Mouse (Mus musculus): ENCODE results near the gene Ms4a4a. TPM values are rescaled to one million over a fixed set of nuclear protein-coding genes. Genes with fewer than 3 reads are reported as not detected.
"Not testable (repeated sequence)": the region's sequence is repeated elsewhere in the genome, so short reads cannot be mapped to it uniquely, and the experiment has no call there.

Ms4a4a gene
- polyA plus RNA-seq, 2 experiments, result 0.19 to 0.32 TPM

- no peak overlapping the region for H3K27ac ChIP-seq
- H3K36me3 ChIP-seq (replicated peaks; ENCODE audit: control insufficient read depth, insufficient read depth, low read depth), result no peaks in the 10 kb centered on the region
- WGBS (ENCODE audit: insufficient replicate concordance), result 50% methylated on average over 3 of the region's 3 CpGs
- no peaks in the 10 kb centered on the region for H3K27me3 ChIP-seq (ENCODE audit: control insufficient read depth, insufficient read depth, low read length)
- H3K4me1 ChIP-seq (replicated peaks; ENCODE audit: control insufficient read depth in 2 of 2, insufficient read depth in 2 of 2, low read length in 1 of 2), result no peaks in the 10 kb centered on the region
- no peaks in the 10 kb centered on the region for H3K9me3 ChIP-seq (ENCODE audit: control insufficient read depth, low read length)
- no peak overlapping the region for H3K4me3 ChIP-seq (ENCODE audit: insufficient read depth in 1 of 2, low read depth in 2 of 2, low read length in 2 of 2)
- DNase-seq (ENCODE audit: low read depth in 3 of 3, low spot score in 3 of 3), result no peak
- ATAC-seq (ENCODE audit: insufficient read depth), result no peak
- TF ChIP-seq CTCF (IDR thresholded peaks at IDR 0.05; ENCODE audit: low read depth) (no peak), EP300 (IDR thresholded peaks at IDR 0.05; ENCODE audit: low read depth) (no peak)
- no peak overlapping the region for H3K4me2 ChIP-seq (ENCODE audit: low read depth)
- no peak overlapping the region for H3K9ac ChIP-seq (replicated peaks)
Observed at GRCm38 (mm10) chr19:11415581-11415980, 40.3 kb downstream of the Ms4a4a start.

- H3K4me3 ChIP-seq (ENCODE audit: insufficient read depth in 1 of 2, low read depth in 2 of 2, low read length in 2 of 2); H3K9ac ChIP-seq (replicated peaks); H3K27ac ChIP-seq; H3K27me3 ChIP-seq (ENCODE audit: control insufficient read depth, insufficient read depth, low read length); H3K36me3 ChIP-seq (replicated peaks; ENCODE audit: control insufficient read depth, insufficient read depth, low read depth); ATAC-seq (ENCODE audit: insufficient read depth); H3K9me3 ChIP-seq (ENCODE audit: control insufficient read depth, low read length); H3K4me1 ChIP-seq (replicated peaks; ENCODE audit: control insufficient read depth in 2 of 2, insufficient read depth in 2 of 2, low read length in 1 of 2); DNase-seq (ENCODE audit: low read depth in 3 of 3, low spot score in 3 of 3); H3K4me2 ChIP-seq (ENCODE audit: low read depth): not testable (repeated sequence)
- WGBS (ENCODE audit: insufficient replicate concordance), result 39% methylated on average over 1 of the region's 3 CpGs
Observed at GRCm38 (mm10) chr19:11418865-11419264, 43.5 kb downstream of the Ms4a4a start.

- ATAC-seq (ENCODE audit: insufficient read depth); H3K4me1 ChIP-seq (replicated peaks; ENCODE audit: control insufficient read depth in 2 of 2, insufficient read depth in 2 of 2, low read length in 1 of 2); H3K9ac ChIP-seq (replicated peaks); H3K4me3 ChIP-seq (ENCODE audit: insufficient read depth in 1 of 2, low read depth in 2 of 2, low read length in 2 of 2); H3K36me3 ChIP-seq (replicated peaks; ENCODE audit: control insufficient read depth, insufficient read depth, low read depth); H3K9me3 ChIP-seq (ENCODE audit: control insufficient read depth, low read length); DNase-seq (ENCODE audit: low read depth in 3 of 3, low spot score in 3 of 3); H3K27me3 ChIP-seq (ENCODE audit: control insufficient read depth, insufficient read depth, low read length); H3K27ac ChIP-seq; H3K4me2 ChIP-seq (ENCODE audit: low read depth): not testable (repeated sequence)
- 39% methylated on average over 1 of the region's 1 CpGs for WGBS (ENCODE audit: insufficient replicate concordance)
Observed at GRCm38 (mm10) chr19:11431209-11431608, 55.9 kb downstream of the Ms4a4a start.

- DNase-seq (ENCODE audit: low read depth in 3 of 3, low spot score in 3 of 3), result no peak
- Histone ChIP-seq H3K9ac (replicated peaks) (no peak overlapping the region), H3K9me3 (ENCODE audit: control insufficient read depth, low read length) (no peaks in the 10 kb centered on the region), H3K4me3 (ENCODE audit: insufficient read depth in 1 of 2, low read depth in 2 of 2, low read length in 2 of 2) (no peak overlapping the region), H3K4me1 (replicated peaks; ENCODE audit: control insufficient read depth in 2 of 2, insufficient read depth in 2 of 2, low read length in 1 of 2) (no peaks in the 10 kb centered on the region), H3K36me3 (replicated peaks; ENCODE audit: control insufficient read depth, insufficient read depth, low read depth) (no peaks in the 10 kb centered on the region), H3K4me2 (ENCODE audit: low read depth) (no peak overlapping the region), H3K27me3 (ENCODE audit: control insufficient read depth, insufficient read depth, low read length) (no peaks in the 10 kb centered on the region), H3K27ac (no peak overlapping the region)
- TF ChIP-seq EP300 (IDR thresholded peaks at IDR 0.05; ENCODE audit: low read depth), result no peak
- 61% methylated on average over 4 of the region's 4 CpGs for WGBS (ENCODE audit: insufficient replicate concordance)
- no peak for ATAC-seq (ENCODE audit: insufficient read depth)
Observed at GRCm38 (mm10) chr19:11435058-11435834, 59.9 kb downstream of the Ms4a4a start.

Other genes with a start within 250 kb of the Ms4a4a start
- gene 1700017D01Rik, start 244.6 kb upstream of the Ms4a4a start, polyA plus RNA-seq (2012; rRNA removed), result not detected in 2 replicates
- gene 1700017D01Rik, start 244.6 kb upstream of the Ms4a4a start, polyA plus RNA-seq (2014; fragmentation: Nextera tagmentation; extraction: Ambion mirVana), result not detected in 2 replicates
- gene 1700025F22Rik, start 210.2 kb upstream of the Ms4a4a start, polyA plus RNA-seq (2012; rRNA removed), result not detected in 2 replicates
- not detected in 2 replicates for gene 1700025F22Rik, start 210.2 kb upstream of the Ms4a4a start, polyA plus RNA-seq (2014; fragmentation: Nextera tagmentation; extraction: Ambion mirVana)
- not detected in 2 replicates for gene Ms4a13, start 178.8 kb upstream of the Ms4a4a start, polyA plus RNA-seq (2012; rRNA removed)
- not detected in 2 replicates for gene Ms4a13, start 178.8 kb upstream of the Ms4a4a start, polyA plus RNA-seq (2014; fragmentation: Nextera tagmentation; extraction: Ambion mirVana)
- gene Ms4a12, start 143.1 kb upstream of the Ms4a4a start, polyA plus RNA-seq (2012; rRNA removed), result not detected in 2 replicates
- gene Ms4a12, start 143.1 kb upstream of the Ms4a4a start, polyA plus RNA-seq (2014; fragmentation: Nextera tagmentation; extraction: Ambion mirVana), result not detected in 2 replicates
- not detected in 2 replicates for gene Ms4a1, start 109.3 kb upstream of the Ms4a4a start, polyA plus RNA-seq (2012; rRNA removed)
- not detected in 2 replicates for gene Ms4a1, start 109.3 kb upstream of the Ms4a4a start, polyA plus RNA-seq (2014; fragmentation: Nextera tagmentation; extraction: Ambion mirVana)
- gene Ms4a5, start 91.7 kb upstream of the Ms4a4a start, polyA plus RNA-seq (2012; rRNA removed), result not detected in 2 replicates
- gene Ms4a5, start 91.7 kb upstream of the Ms4a4a start, polyA plus RNA-seq (2014; fragmentation: Nextera tagmentation; extraction: Ambion mirVana), result not detected in 2 replicates
- 0.02 TPM in 2 replicates for gene Ms4a14, start 61.1 kb upstream of the Ms4a4a start, polyA plus RNA-seq (2012; rRNA removed)
- not detected in 2 replicates for gene Ms4a14, start 61.1 kb upstream of the Ms4a4a start, polyA plus RNA-seq (2014; fragmentation: Nextera tagmentation; extraction: Ambion mirVana)
- gene Ms4a7, start 39.4 kb upstream of the Ms4a4a start, polyA plus RNA-seq (2012; rRNA removed), result 0.48 and 0.61 TPM in 2 replicates
- gene Ms4a7, start 39.4 kb upstream of the Ms4a4a start, polyA plus RNA-seq (2014; fragmentation: Nextera tagmentation; extraction: Ambion mirVana), result 0.75 and 1.4 TPM in 2 replicates
- gene Ms4a4c, start 29.2 kb downstream of the Ms4a4a start, polyA plus RNA-seq (2012; rRNA removed), result 0.32 and 0.36 TPM in 2 replicates
- gene Ms4a4c, start 29.2 kb downstream of the Ms4a4a start, polyA plus RNA-seq (2014; fragmentation: Nextera tagmentation; extraction: Ambion mirVana), result 0.85 and 1.5 TPM in 2 replicates
- gene Ms4a4b, start 68.0 kb downstream of the Ms4a4a start, polyA plus RNA-seq (2012; rRNA removed), result 0.30 and 0.34 TPM in 2 replicates
- gene Ms4a4b, start 68.0 kb downstream of the Ms4a4a start, polyA plus RNA-seq (2014; fragmentation: Nextera tagmentation; extraction: Ambion mirVana), result 0.14 and 0.30 TPM in 2 replicates
- 2.8 and 4.2 TPM in 2 replicates for gene Ms4a6c, start 93.8 kb downstream of the Ms4a4a start, polyA plus RNA-seq (2012; rRNA removed)
- gene Ms4a6c, start 93.8 kb downstream of the Ms4a4a start, polyA plus RNA-seq (2014; fragmentation: Nextera tagmentation; extraction: Ambion mirVana), result 6.0 and 6.3 TPM in 2 replicates
- 0.07 TPM in 1 of 2 replicates, not detected in the other for gene Gm8369, start 110.4 kb downstream of the Ms4a4a start, polyA plus RNA-seq (2012; rRNA removed)
- not detected in 2 replicates for gene Gm8369, start 110.4 kb downstream of the Ms4a4a start, polyA plus RNA-seq (2014; fragmentation: Nextera tagmentation; extraction: Ambion mirVana)
- gene Ms4a6b, start 141.0 kb downstream of the Ms4a4a start, polyA plus RNA-seq (2012; rRNA removed), result 0.74 and 1.7 TPM in 2 replicates
- 2.1 and 2.2 TPM in 2 replicates for gene Ms4a6b, start 141.0 kb downstream of the Ms4a4a start, polyA plus RNA-seq (2014; fragmentation: Nextera tagmentation; extraction: Ambion mirVana)
- gene Ms4a4d, start 161.3 kb downstream of the Ms4a4a start, polyA plus RNA-seq (2012; rRNA removed), result 0.09 and 0.12 TPM in 2 replicates
- 0.20 TPM in 2 replicates for gene Ms4a4d, start 161.3 kb downstream of the Ms4a4a start, polyA plus RNA-seq (2014; fragmentation: Nextera tagmentation; extraction: Ambion mirVana)
- 1.7 and 2.4 TPM in 2 replicates for gene Ms4a6d, start 229.3 kb downstream of the Ms4a4a start, polyA plus RNA-seq (2012; rRNA removed)
- 4.1 and 5.4 TPM in 2 replicates for gene Ms4a6d, start 229.3 kb downstream of the Ms4a4a start, polyA plus RNA-seq (2014; fragmentation: Nextera tagmentation; extraction: Ambion mirVana)
- 0.25 and 0.58 TPM in 2 replicates for gene Ms4a2, start 248.2 kb downstream of the Ms4a4a start, polyA plus RNA-seq (2012; rRNA removed)
- 0.77 and 1.6 TPM in 2 replicates for gene Ms4a2, start 248.2 kb downstream of the Ms4a4a start, polyA plus RNA-seq (2014; fragmentation: Nextera tagmentation; extraction: Ambion mirVana)

Measured in liver, embryonic 14.5 days (tissue).